18 mouse cellular contexts compared by ENCODE assay signal in the genomic region with DNA sequence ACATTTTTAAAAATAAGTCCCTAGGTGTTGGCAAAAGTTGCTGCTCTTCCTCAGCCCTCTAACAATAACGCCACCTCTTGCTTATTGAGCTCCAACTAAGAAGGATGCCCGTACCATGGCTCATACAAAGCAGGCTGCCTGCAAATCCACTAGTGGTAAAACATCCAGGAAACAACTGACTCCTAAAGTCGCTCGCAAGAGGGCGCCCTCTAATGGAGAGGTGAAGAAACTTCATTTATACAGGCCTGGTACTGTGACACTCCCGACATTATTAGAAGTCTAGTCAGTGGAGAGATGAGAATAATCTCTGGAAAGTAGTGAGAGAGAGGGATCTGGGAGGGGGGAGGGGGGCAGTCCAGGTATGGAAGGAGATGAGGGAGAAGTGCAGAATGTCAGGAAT.
DNase-seq lines count a peak whose midpoint lies in the region; ATAC-seq and TF ChIP-seq lines count a peak whose summit lies in the region.
"Had no signal": no experiment of that assay in that cellular context is flagged by ENCODE, and none has a peak within 500 bp of the region (broad histone marks: within the 10 kb centered on the region; RNA-seq: fewer than 3 reads in every experiment).

No protein-coding gene starts in this region.

- H3K27me3 ChIP-seq in heart, postnatal 0 days (ENCODE audit: control insufficient read depth, insufficient read depth, low read length) = no peaks in the 10 kb centered on the region
- H3K27me3 ChIP-seq in liver, adult 2 months (ENCODE audit: control insufficient read depth, insufficient read depth, low read length) = no peaks in the 10 kb centered on the region
- H3K27me3 ChIP-seq: heart, embryonic 12.5 days; kidney, embryonic 15.5 days; limb, embryonic 13.5 days had no signal

- no peak overlapping the region for H3K27ac ChIP-seq in heart, postnatal 0 days (ENCODE audit: low read depth)
- H3K27ac ChIP-seq in liver, adult 2 months (replicated peaks; ENCODE audit: insufficient read depth, low read depth, low read length) = no peak overlapping the region
- no peak overlapping the region for H3K27ac ChIP-seq in ES-E14 (ENCODE audit: insufficient read depth, low read depth, low read length, poor library complexity, severe bottlenecking)
- H3K27ac ChIP-seq: kidney, embryonic 15.5 days; limb, embryonic 13.5 days had no signal

- no peak for TF ChIP-seq POLR2A in liver, adult 2 months (IDR thresholded peaks at IDR 0.05; ENCODE audit: extremely low read depth, insufficient read depth, low read length)

- ATAC-seq in heart, postnatal 0 days (ENCODE audit: insufficient read depth, low read depth) = no peak
- ATAC-seq: activated CD4-positive, CD25-positive, alpha-beta regulatory T cell, adult 4 months; forebrain, embryonic 14.5 days had no signal

- DNase-seq in heart, postnatal 0 days (ENCODE audit: low spot score) = no peak
- DNase-seq in heart, postnatal 4 days = no peak
- DNase-seq in liver, adult 2 months (ENCODE audit: extremely low read depth, low read depth, low spot score) = peak; percentile 24
- DNase-seq in liver (no peak), ES-E14 (ENCODE audit: low read depth, low spot score) (peak; percentile 13)
- peak; percentile 21 for DNase-seq in embryo, embryonic 11 days
- no peak for DNase-seq in layer of hippocampus, adult 9-11 months
- DNase-seq: cerebellum, postnatal 14 days; heart, postnatal 36 days; midbrain, embryonic 14.5 days; thymus, adult 2 months had no signal

- peak; percentile 28; the same call in 1 of the 2 replicates for TF ChIP-seq CTCF in heart, postnatal 0 days (IDR thresholded peaks at IDR 0.05; ENCODE audit: low read depth)
- peak; percentile 24; the same call in 1 of the 2 replicates for TF ChIP-seq CTCF in liver, adult 2 months (IDR thresholded peaks at IDR 0.05; ENCODE audit: low read depth, low read length)

- TF ChIP-seq EP300 in heart, postnatal 0 days (IDR thresholded peaks at IDR 0.05; ENCODE audit: low read depth) = no peak

- no peak overlapping the region for H3K9ac ChIP-seq in heart, postnatal 0 days (replicated peaks; ENCODE audit: low read depth, low read length)
- H3K9ac ChIP-seq in liver, adult 2 months (ENCODE audit: low read depth, low read length) = no peak overlapping the region
- no peak overlapping the region for H3K9ac ChIP-seq in ES-E14 (ENCODE audit: insufficient read depth, low read depth, low read length, poor library complexity, severe bottlenecking)
- H3K9ac ChIP-seq: heart, embryonic 12.5 days; kidney, embryonic 15.5 days; limb, embryonic 13.5 days had no signal

- no peaks in the 10 kb centered on the region for H3K36me3 ChIP-seq in heart, postnatal 0 days (replicated peaks; ENCODE audit: control insufficient read depth, insufficient read depth, low read length)
- no peaks in the 10 kb centered on the region for H3K36me3 ChIP-seq in liver, adult 2 months (ENCODE audit: control insufficient read depth, insufficient read depth, low read length)
- no peaks in the 10 kb centered on the region for H3K36me3 ChIP-seq in ES-E14 (ENCODE audit: control insufficient read depth, insufficient read depth, low read length, poor library complexity, severe bottlenecking)
- H3K36me3 ChIP-seq: heart, embryonic 12.5 days; kidney, embryonic 15.5 days; limb, embryonic 13.5 days had no signal

- no peaks in the 10 kb centered on the region for H3K79me2 ChIP-seq in liver, adult 2 months (ENCODE audit: control insufficient read depth, insufficient read depth, low read length)

- 40% methylated on average over 6 of the region's 6 CpGs for WGBS in heart, postnatal 0 days
- WGBS in liver, adult 2 months = 38% methylated on average over 6 of the region's 6 CpGs

- H3K9me3 ChIP-seq in heart, postnatal 0 days (replicated peaks; ENCODE audit: control insufficient read depth, low read length) = no peaks in the 10 kb centered on the region
- H3K9me3 ChIP-seq in ES-E14 (ENCODE audit: control insufficient read depth, insufficient read depth, low read depth, low read length) = no peaks in the 10 kb centered on the region
- H3K9me3 ChIP-seq: heart, embryonic 12.5 days; kidney, embryonic 15.5 days; limb, embryonic 13.5 days had no signal

- H3K4me3 ChIP-seq in heart, postnatal 0 days (ENCODE audit: low read depth, low read length) = no peak overlapping the region
- no peak overlapping the region for H3K4me3 ChIP-seq in liver, adult 2 months (ENCODE audit: insufficient read depth, low read depth, low read length)
- H3K4me3 ChIP-seq in ES-E14 (ENCODE audit: insufficient read depth in 1 of 2, low read depth in 1 of 2, low read length in 2 of 2, poor library complexity in 1 of 2, severe bottlenecking in 1 of 2) = no peak overlapping the region
- H3K4me3 ChIP-seq: erythroblast, embryonic 14.5 days; heart, embryonic 12.5 days; kidney, embryonic 15.5 days; limb, embryonic 13.5 days; myocyte had no signal

- H3K4me2 ChIP-seq in heart, postnatal 0 days (ENCODE audit: low read depth, low read length) = no peak overlapping the region
- H3K4me2 ChIP-seq: heart, embryonic 12.5 days; kidney, embryonic 15.5 days; limb, embryonic 13.5 days had no signal

- in situ Hi-C loops in ES-E14 (cut with MboI; ENCODE audit: low sequenced_read_pairs in 2 of 2, unreplicated experiment in 2 of 2) = no loop called here

- no peaks in the 10 kb centered on the region for H3K4me1 ChIP-seq in heart, postnatal 0 days (ENCODE audit: control insufficient read depth, insufficient read depth)
- peaks cover 4% of the 10 kb centered on the region; the same call in 1 of the 2 replicates for H3K4me1 ChIP-seq in liver, adult 2 months (ENCODE audit: control insufficient read depth, insufficient read depth, low read length)
- H3K4me1 ChIP-seq in ES-E14 (ENCODE audit: control insufficient read depth in 2 of 2, insufficient read depth in 2 of 2, low read length in 2 of 2, poor library complexity in 1 of 2) = no peaks in the 10 kb centered on the region
- H3K4me1 ChIP-seq: heart, embryonic 12.5 days; kidney, embryonic 15.5 days; limb, embryonic 13.5 days had no signal

TF ChIP-seq in ES-E14, 5 proteins besides CTCF, POLR2A, EP300 and RAD21:
- TF ChIP-seq ZC3H11A (IDR thresholded peaks at IDR 0.05; ENCODE audit: borderline replicate concordance, low read depth, low read length) (no peak), ZNF384 (IDR thresholded peaks at IDR 0.05; ENCODE audit: low read depth, low read length) (no peak), MAFK (IDR thresholded peaks at IDR 0.05; ENCODE audit: insufficient read depth, low read depth, low read length) (no peak), CHD2 (IDR thresholded peaks at IDR 0.05; ENCODE audit: low read depth, low read length) (no peak), HCFC1 (IDR thresholded peaks at IDR 0.05; ENCODE audit: borderline replicate concordance, insufficient read depth, low read length) (no peak)

Comparison
In these comparisons a context has a peak if more than half of its experiments do, and no peak if none do; other contexts are left out.
1. DNase-seq: peak in liver, adult 2 months (single experiment), ES-E14 (single experiment) and embryo, embryonic 11 days (single experiment); none in heart, postnatal 0 days (single experiment), heart, postnatal 4 days (single experiment), liver (single experiment) and layer of hippocampus, adult 9-11 months (single experiment).